Mouse (Mus musculus): Measurements from ENCODE around the gene Eif1ad. TPM values are rescaled to one million over a fixed set of nuclear protein-coding genes. Genes with fewer than 3 reads are reported as not detected.
A peak's percentile ranks its signal among the peaks of the same experiment; 100 is the strongest.

The Eif1ad gene
- polyA plus RNA-seq, 1 experiment from 2014 or later: 48.0 TPM

DNA sequence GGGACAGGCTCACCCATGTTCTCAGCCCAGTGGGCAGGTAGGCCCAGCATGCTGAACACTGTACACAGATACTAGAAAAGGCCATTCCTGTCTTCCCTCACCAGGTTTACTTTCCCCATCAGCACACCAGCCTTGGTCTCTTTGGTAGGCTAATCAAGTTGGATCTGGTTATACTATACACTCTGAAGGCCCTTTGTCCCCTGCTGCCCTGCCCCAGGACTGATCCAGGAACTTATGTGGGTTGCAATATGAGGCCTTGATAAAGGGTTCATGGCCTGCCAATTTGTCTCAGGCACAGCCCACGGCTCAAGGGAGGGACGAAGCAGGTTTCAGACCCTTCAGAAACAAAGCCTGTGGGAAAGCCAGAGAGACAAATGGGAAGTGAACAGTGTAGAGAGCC, 12.9 kb upstream of the Eif1ad start:
- ATAC-seq (ENCODE audit: insufficient read depth, low FRiP score, low read depth): no peak
- no peak overlapping the region for H3K27ac ChIP-seq
- WGBS: 58% methylated on average over 2 of the region's 2 CpGs

DNA sequence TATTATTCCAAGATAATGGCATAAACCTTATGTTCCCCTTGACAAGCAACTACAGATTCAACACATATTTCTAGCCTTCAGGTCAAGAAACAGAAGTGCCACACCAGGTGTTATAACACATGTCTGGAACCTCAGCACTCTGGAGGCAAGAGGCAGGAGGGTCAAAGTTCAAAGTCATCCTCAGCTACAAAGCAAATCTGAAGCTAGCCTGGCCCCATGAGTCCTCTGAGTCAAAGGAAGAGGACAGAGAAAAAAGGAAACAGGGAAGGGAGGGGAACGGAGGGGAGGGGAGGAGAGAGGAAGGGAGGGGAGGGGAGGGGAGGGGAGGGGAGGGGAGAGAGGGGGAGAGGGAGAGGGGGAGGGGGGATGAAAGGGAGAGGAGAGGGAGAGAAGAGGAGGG, 10.5 kb upstream of the Eif1ad start:
- Histone ChIP-seq H3K4me1 (no peaks in the 10 kb centered on the region), H3K4me2 (no peak overlapping the region), H3K36me3 (no peaks in the 10 kb centered on the region), H3K9ac (no peak overlapping the region), H3K27ac (no peak overlapping the region), H3K9me3 (no peaks in the 10 kb centered on the region), H3K4me3 (replicated peaks) (no peak overlapping the region), H3K27me3 (replicated peaks) (no peaks in the 10 kb centered on the region)
- 40% methylated on average over 1 of the region's 1 CpGs for whole genome bisulfite sequencing
- ATAC-seq (ENCODE audit: insufficient read depth, low FRiP score, low read depth): no peak

More for the DNA sequence above, 12.9 kb upstream of the Eif1ad start:
- H3K4me2 ChIP-seq: no peak overlapping the region
- no peaks in the 10 kb centered on the region for H3K9me3 ChIP-seq
- no peaks in the 10 kb centered on the region for H3K36me3 ChIP-seq
- no peak overlapping the region for H3K9ac ChIP-seq
- H3K4me1 ChIP-seq: 0 out of 2 replicates have a peak, but pooled peaks cover 6% of the 10 kb centered on the region
- H3K27me3 ChIP-seq (replicated peaks): no peaks in the 10 kb centered on the region
- H3K4me3 ChIP-seq (replicated peaks): no peak overlapping the region

DNA sequence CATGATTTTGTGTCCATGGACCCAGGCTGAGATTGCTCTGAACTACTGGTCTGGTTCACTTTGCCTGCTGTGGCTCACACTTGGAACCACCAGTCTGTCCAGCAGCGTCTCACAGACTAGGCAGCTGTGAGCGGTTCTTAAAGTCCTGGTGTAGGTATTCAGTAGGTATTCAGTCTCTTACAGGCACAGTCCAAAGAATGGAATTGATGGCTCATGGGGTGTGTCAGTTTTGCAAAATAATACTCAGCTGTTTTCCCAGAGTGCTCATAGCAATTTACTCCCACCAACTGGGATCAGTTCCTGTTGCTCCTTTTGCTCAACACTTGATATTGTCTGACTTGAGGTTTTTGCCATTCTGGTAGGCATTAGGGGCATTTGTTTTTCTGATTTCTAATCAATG, 4.4 kb upstream of the Eif1ad start:
- Histone ChIP-seq H3K27me3 (replicated peaks) (no peaks in the 10 kb centered on the region), H3K4me2 (no peak overlapping the region), H3K4me3 (replicated peaks) (no peak overlapping the region), H3K9ac (no peak overlapping the region), H3K4me1 (peaks cover 9% of the 10 kb centered on the region; the same call in 1 of the 2 replicates), H3K9me3 (no peaks in the 10 kb centered on the region), H3K36me3 (peaks cover 19% of the 10 kb centered on the region), H3K27ac (no peak overlapping the region)
- no peak for ATAC-seq (ENCODE audit: insufficient read depth, low FRiP score, low read depth)
- WGBS: 73% methylated on average over 2 of the region's 2 CpGs

DNA sequence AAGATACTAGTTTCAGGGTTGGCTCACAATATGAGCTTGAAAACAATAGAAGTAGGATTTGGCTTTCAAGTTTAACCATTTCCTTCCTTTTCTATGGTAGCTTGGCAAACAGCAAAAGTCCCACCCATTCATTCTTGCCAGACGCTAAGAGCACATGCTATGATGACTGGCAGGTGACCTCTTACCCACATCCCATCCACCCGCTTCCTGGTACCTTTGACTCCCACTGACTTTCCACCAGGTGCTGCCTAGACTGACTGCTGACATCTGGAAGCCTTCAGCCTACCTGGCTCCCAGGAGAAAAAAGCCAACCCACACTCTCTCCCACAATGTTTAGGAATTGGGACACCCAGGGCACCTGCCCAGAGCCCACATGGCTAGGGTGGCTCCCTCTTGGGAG, 2.4 kb upstream of the Eif1ad start:
- Histone ChIP-seq H3K4me1 (peaks cover 21% of the 10 kb centered on the region), H3K4me3 (replicated peaks) (no peak overlapping the region), H3K9ac (no peak overlapping the region), H3K36me3 (peaks cover 19% of the 10 kb centered on the region), H3K27ac (no peak overlapping the region), H3K4me2 (no peak overlapping the region), H3K9me3 (no peaks in the 10 kb centered on the region), H3K27me3 (replicated peaks) (no peaks in the 10 kb centered on the region)
- WGBS: 80% methylated on average over 2 of the region's 2 CpGs
- no peak for ATAC-seq (ENCODE audit: insufficient read depth, low FRiP score, low read depth)

DNA sequence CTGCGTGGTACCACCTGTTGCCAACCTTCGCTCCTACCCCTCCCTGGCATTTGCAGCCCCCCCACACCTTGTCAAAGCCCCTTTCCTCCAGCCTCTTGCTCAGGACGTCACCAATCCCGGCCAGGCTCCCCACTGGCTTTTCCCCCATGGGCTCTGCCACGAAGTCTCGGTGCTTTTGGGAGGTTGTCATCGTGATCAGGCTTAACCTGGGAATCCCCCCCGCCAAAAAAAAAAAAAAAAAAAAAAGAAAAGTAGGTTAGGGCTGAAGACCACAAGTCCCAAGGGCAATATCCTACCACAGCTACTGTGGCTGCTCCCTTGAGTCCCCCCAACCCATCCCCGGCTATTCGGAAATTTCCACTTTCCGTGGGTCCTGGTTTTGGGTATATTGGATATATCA, 790 bp upstream of the Eif1ad start:
- WGBS: 17% methylated on average over 11 of the region's 11 CpGs
- H3K36me3 ChIP-seq: peaks cover 30% of the 10 kb centered on the region
- H3K4me2 ChIP-seq: peak overlapping the region; percentile 90
- H3K27me3 ChIP-seq (replicated peaks): no peaks in the 10 kb centered on the region
- ATAC-seq (ENCODE audit: insufficient read depth, low FRiP score, low read depth): no peak
- H3K4me1 ChIP-seq: peaks cover 21% of the 10 kb centered on the region
- peak overlapping the region; percentile 98; the same call in 1 of the 2 replicates for H3K27ac ChIP-seq
- peak overlapping the region; percentile 37; the same call in 1 of the 2 replicates for H3K9ac ChIP-seq
- peak overlapping the region; percentile 87 for H3K4me3 ChIP-seq (replicated peaks)
- no peaks in the 10 kb centered on the region for H3K9me3 ChIP-seq

DNA sequence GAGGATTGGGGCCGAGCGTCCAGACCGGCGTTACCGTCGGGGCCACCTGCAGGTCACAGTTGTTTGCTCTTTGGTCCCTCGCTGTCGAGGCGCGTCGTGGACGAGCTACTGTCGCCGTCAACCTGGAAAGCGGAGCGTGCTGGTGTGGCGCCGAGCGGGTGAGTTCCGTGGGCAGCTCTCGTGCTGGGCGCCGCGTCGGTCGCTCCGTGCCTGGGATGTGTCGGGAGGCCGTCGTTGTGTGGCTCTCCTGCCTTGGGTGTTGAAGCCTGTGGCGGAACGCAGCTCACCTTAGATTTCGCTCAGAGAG, 465 bp downstream of the Eif1ad start, which contains the start of gene Banf1:
TSS of gene Banf1 (minus strand) at position 116 of the 307 bp plus-strand sequence.
- Histone ChIP-seq H3K36me3 (peaks cover 33% of the 10 kb centered on the region), H3K9ac (peak within 1 kb of the TSS; percentile 89), H3K4me3 (replicated peaks) (peak within 1 kb of the TSS; percentile 87), H3K4me2 (peak within 1 kb of the TSS; percentile 90), H3K4me1 (peaks cover 21% of the 10 kb centered on the region), H3K27ac (peak within 1 kb of the TSS; percentile 98), H3K9me3 (no peaks in the 10 kb centered on the region), H3K27me3 (replicated peaks) (no peaks in the 10 kb centered on the region)
- 0% methylated on average over 33 of the region's 33 CpGs for WGBS
- ATAC-seq (ENCODE audit: insufficient read depth, low FRiP score, low read depth): 0 out of 2 replicates have a peak, but pooled peaks have one; percentile 1

DNA sequence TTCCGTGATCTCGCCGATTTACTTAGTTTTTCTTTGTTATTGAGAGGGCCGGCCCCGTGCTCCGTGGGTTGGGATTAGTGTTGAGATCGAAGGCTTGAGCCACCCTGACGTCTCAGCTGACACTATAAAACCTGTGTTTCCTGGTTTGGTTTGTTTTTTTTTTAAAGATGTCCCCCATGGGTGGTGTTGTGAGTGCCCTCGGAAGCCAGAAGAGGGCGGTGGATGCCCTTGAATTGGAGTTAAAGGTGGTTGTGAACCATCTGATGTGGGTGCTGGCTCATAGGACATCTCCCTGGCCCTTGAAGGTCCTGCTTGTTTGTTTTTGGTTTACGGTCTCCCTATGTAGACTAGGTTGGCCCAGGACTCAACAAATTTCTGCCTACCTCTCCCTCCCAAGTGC, 914 bp downstream of the Eif1ad start:
- Histone ChIP-seq H3K36me3 (peaks cover 37% of the 10 kb centered on the region), H3K4me3 (replicated peaks) (peak overlapping the region; percentile 87), H3K9me3 (no peaks in the 10 kb centered on the region), H3K9ac (peak overlapping the region; percentile 89), H3K27ac (peak overlapping the region; percentile 98), H3K27me3 (replicated peaks) (no peaks in the 10 kb centered on the region), H3K4me2 (peak overlapping the region; percentile 90), H3K4me1 (peaks cover 21% of the 10 kb centered on the region)
- 8% methylated on average over 11 of the region's 11 CpGs for WGBS
- ATAC-seq (ENCODE audit: insufficient read depth, low FRiP score, low read depth): no peak

DNA sequence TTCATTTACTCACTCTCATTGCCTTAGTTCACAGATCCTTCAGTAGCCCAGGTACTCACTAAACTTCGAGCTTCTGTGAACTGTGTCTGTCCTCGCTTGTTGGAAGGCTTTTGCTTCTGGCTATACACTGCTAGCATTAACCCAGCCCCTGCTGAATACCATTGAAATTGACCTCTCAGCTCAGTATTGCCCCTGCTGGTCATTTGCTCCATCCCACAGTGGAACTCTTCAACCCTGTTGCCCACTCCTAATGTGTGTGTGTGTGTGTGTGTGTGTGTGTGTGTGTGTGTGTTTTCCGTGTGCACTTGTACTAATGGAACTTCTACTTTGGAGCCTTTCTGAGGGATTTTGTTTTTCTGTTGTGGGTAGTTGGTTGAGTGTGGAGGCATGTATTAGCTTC, 4.4 kb downstream of the Eif1ad start:
- no peaks in the 10 kb centered on the region for H3K27me3 ChIP-seq (replicated peaks)
- no peaks in the 10 kb centered on the region for H3K9me3 ChIP-seq
- no peak overlapping the region for H3K27ac ChIP-seq
- no peak for ATAC-seq (ENCODE audit: insufficient read depth, low FRiP score, low read depth)
- H3K9ac ChIP-seq: no peak overlapping the region
- WGBS: 81% methylated on average over 3 of the region's 3 CpGs
- H3K4me2 ChIP-seq: no peak overlapping the region
- H3K36me3 ChIP-seq: peaks cover 22% of the 10 kb centered on the region
- H3K4me3 ChIP-seq (replicated peaks): no peak overlapping the region
- H3K4me1 ChIP-seq: peaks cover 12% of the 10 kb centered on the region

DNA sequence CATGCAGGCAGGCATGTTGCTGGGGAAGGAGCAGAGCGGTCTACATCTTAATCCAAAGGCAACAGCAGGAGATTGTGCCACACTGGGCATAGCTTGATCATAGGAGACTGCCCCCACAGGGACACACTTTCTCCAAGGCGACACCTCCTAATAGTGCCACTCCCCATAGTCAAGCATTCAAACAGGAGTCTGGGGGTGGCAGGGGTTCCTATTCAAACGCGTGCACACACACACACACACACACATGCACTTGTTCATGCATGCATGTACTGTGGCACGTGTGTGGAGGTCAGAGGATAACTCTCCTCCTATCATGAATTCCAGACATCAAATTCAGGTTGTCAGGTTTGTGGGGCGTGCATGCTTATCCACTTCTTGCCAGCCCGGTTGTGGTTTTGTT, 6.2 kb downstream of the Eif1ad start:
- Histone ChIP-seq H3K4me1 (peaks cover 9% of the 10 kb centered on the region), H3K9me3 (no peaks in the 10 kb centered on the region), H3K4me3 (replicated peaks) (no peak overlapping the region), H3K4me2 (no peak overlapping the region), H3K9ac (no peak overlapping the region), H3K27me3 (replicated peaks) (no peaks in the 10 kb centered on the region), H3K36me3 (peaks cover 22% of the 10 kb centered on the region), H3K27ac (no peak overlapping the region)
- no peak for ATAC-seq (ENCODE audit: insufficient read depth, low FRiP score, low read depth)
- WGBS: 94% methylated on average over 7 of the region's 7 CpGs

DNA sequence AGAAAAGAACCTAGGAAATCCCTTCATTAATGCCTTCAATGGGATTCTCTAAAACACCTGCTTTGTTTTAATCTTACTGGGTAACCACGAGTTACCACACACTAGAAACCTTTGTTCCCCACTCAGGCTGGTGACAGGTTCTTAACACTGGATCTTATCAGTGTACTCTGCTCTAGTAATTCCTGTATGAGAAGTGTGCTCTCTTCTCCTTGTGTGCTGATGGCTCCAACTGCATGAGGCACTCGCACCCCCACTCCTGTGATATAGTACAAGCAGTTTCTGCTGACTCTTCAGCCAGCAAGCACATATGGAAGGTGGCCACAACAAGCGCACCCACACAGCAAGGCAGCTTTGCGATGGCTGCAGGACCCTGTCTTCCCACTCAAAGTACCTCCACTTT, 7.6 kb downstream of the Eif1ad start:
- Histone ChIP-seq H3K4me2 (no peak overlapping the region), H3K27me3 (replicated peaks) (no peaks in the 10 kb centered on the region), H3K9ac (no peak overlapping the region), H3K9me3 (no peaks in the 10 kb centered on the region), H3K27ac (no peak overlapping the region), H3K4me3 (replicated peaks) (no peak overlapping the region), H3K4me1 (no peaks in the 10 kb centered on the region), H3K36me3 (peaks cover 34% of the 10 kb centered on the region)
- 77% methylated on average over 4 of the region's 4 CpGs for WGBS
- ATAC-seq (ENCODE audit: insufficient read depth, low FRiP score, low read depth): no peak

DNA sequence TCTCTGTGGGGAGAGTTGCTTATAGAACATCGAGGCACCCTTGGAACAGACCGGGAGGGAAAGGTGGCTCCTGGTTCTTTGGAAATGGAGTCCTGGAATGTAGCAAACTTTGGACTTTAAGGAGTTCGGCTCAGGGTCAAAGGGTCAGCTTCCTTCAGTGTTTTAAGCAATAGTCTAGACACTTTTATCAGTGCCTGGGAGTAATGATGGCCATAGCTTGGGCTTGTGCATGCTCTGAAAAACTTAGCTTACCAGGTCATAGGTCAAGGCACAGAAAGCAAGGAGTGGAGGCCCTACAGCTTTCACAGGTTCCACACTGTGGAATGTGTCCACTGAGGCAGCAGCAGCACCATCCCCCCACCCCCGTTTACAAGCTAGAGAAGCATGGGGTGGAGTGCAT, 8.2 kb downstream of the Eif1ad start:
- no peaks in the 10 kb centered on the region for H3K9me3 ChIP-seq
- no peak overlapping the region for H3K4me2 ChIP-seq
- no peaks in the 10 kb centered on the region for H3K4me1 ChIP-seq
- ATAC-seq (ENCODE audit: insufficient read depth, low FRiP score, low read depth): no peak; the same call in 1 of the 2 replicates
- no peak overlapping the region for H3K4me3 ChIP-seq (replicated peaks)
- 67% methylated on average over 4 of the region's 4 CpGs for WGBS
- no peak overlapping the region for H3K9ac ChIP-seq
- H3K27ac ChIP-seq: no peak overlapping the region
- no peaks in the 10 kb centered on the region for H3K27me3 ChIP-seq (replicated peaks)
- H3K36me3 ChIP-seq: peaks cover 38% of the 10 kb centered on the region

DNA sequence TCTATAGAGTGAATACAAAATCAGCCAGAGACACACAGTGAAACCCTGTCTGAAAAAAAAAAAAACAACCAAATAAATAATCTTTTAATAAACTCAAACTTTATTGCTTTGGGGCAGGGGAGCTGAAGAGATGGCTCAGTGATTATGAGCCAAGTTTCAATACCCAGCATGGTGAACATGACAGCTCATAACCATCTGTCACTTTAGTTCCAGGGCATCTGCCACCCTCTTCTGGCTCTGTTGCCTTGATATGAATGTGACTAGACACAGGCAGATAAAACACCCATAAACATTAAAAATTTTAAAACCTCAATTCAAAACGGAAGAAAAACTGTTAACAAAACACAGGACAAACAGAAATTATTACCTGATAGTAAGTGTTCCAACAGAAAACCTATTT, 10.9 kb downstream of the Eif1ad start:
- no peaks in the 10 kb centered on the region for H3K9me3 ChIP-seq
- ATAC-seq (ENCODE audit: insufficient read depth, low FRiP score, low read depth): no peak
- no peaks in the 10 kb centered on the region for H3K4me1 ChIP-seq
- no peak overlapping the region for H3K9ac ChIP-seq
- no peak overlapping the region for H3K27ac ChIP-seq
- H3K27me3 ChIP-seq (replicated peaks): no peaks in the 10 kb centered on the region
- no peak overlapping the region for H3K4me3 ChIP-seq (replicated peaks)
- WGBS: 91% methylated on average over 1 of the region's 1 CpGs
- H3K4me2 ChIP-seq: no peak overlapping the region
- peaks cover 48% of the 10 kb centered on the region for H3K36me3 ChIP-seq

DNA sequence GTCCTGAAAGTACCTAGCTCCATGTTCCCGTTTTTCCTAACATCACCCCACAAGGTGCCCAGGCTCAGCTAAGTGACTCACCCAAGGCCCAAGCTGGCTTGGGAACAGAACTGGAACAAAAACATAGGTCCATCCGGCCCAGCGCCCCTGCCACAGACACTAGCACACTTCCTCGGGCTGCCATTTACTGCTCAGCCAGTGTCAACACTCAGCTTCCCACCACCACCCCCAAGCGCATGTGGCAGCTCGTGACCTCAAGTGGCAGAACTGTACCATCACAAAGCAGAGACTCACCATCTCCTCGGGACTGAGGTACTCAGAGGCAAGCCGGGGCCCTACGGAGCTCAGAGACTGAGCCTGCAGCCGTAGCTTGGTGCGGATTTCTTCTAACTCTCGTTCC, 16.8 kb downstream of the Eif1ad start:
- Histone ChIP-seq H3K27ac (no peak overlapping the region), H3K4me2 (no peak overlapping the region), H3K4me1 (peaks cover 17% of the 10 kb centered on the region; the same call in 1 of the 2 replicates), H3K4me3 (replicated peaks) (no peak overlapping the region), H3K9ac (no peak overlapping the region), H3K27me3 (replicated peaks) (no peaks in the 10 kb centered on the region), H3K9me3 (no peaks in the 10 kb centered on the region), H3K36me3 (peaks cover 72% of the 10 kb centered on the region)
- WGBS: 93% methylated on average over 12 of the region's 12 CpGs
- no peak for ATAC-seq (ENCODE audit: insufficient read depth, low FRiP score, low read depth)
